Mouse (Mus musculus) liver, embryonic 11.5 days (tissue): ENCODE results near the gene Plpp4. TPM values are rescaled to one million over a fixed set of nuclear protein-coding genes. Genes with fewer than 3 reads are reported as not detected.

Experiments used
- ATAC-seq: fragments of 200-750 bp; cut with Nextera tagmentation; replicated peaks from 2 replicates; pipeline ENCODE4 v1.8.0; 2017; ENCODE audit warnings: moderate number of reproducible peaks, mild to moderate bottlenecking, moderate TSS enrichment, moderate library complexity; ENCODE audit not compliant: low FRiP score
- DNase-seq: peaks from one replicate; pipeline ENCODE4 v3.0.0-alpha.2; 2017; ENCODE audit warnings: low spot score
- H3K27ac ChIP-seq: fragments of 300-500 bp; sonication (generic); 2 replicates; pipeline ENCODE4 v1.5.1; 2014; ENCODE audit warnings: mild to moderate bottlenecking, low read depth, low read length, control low read depth
- H3K27me3 ChIP-seq: fragments of 300-500 bp; sonication (generic); replicated peaks from 2 replicates; pipeline ENCODE4 v1.6.1; 2014; ENCODE audit warnings: low read length, mixed read lengths; ENCODE audit not compliant: control insufficient read depth, insufficient read depth
- H3K36me3 ChIP-seq: fragments of 300-500 bp; sonication (generic); 2 replicates; pipeline ENCODE4 v1.6.1; 2014; ENCODE audit warnings: mild to moderate bottlenecking, low read length, moderate library complexity, mixed read lengths; ENCODE audit not compliant: control insufficient read depth, insufficient read depth
- H3K4me1 ChIP-seq: fragments of 300-500 bp; sonication (generic); replicated peaks from 2 replicates; pipeline ENCODE4 v1.6.1; 2014; ENCODE audit warnings: low read length, mixed read lengths; ENCODE audit not compliant: control insufficient read depth, insufficient read depth
- H3K4me2 ChIP-seq: fragments of 300-500 bp; sonication (generic); 2 replicates; pipeline ENCODE4 v1.6.1; 2014; ENCODE audit warnings: mild to moderate bottlenecking, control low read depth, moderate library complexity
- H3K4me3 ChIP-seq: fragments of 300-500 bp; sonication (generic); 2 replicates; pipeline ENCODE4 v1.5.1; 2014; ENCODE audit warnings: low read depth, low read length, control low read depth
- H3K9ac ChIP-seq: fragments of 300-500 bp; sonication (generic); 2 replicates; pipeline ENCODE4 v1.6.1; 2014; ENCODE audit warnings: low read depth, low read length, control low read depth
- H3K9me3 ChIP-seq: fragments of 300-500 bp; sonication (generic); 2 replicates; pipeline ENCODE4 v1.6.1; 2016; ENCODE audit warnings: low read length, inconsistent platforms, mixed read lengths; ENCODE audit not compliant: control insufficient read depth
- WGBS: fragments of 180-500 bp; shearing (Covaris S2); extraction: QIAGEN DNeasy Blood & Tissue Kit; methylation state at CpG from one replicate; pipeline ENCODE4 v1.1.7; 2014; 5-methylcytosine and 5-hydroxymethylcytosine counted together
- polyA plus RNA-seq: library from polyadenylated mRNA; unstranded; fragments of >200 nt; fragmentation: Nextera tagmentation; extraction: Ambion mirVana; gene quantifications from 2 replicates; pipeline ENCODE4 v1.2.1, GENCODE M21; 2014

Gene Plpp4
- polyA plus RNA-seq, 1 experiment from 2014 or later: 0.56 TPM

GRCm38 (mm10) chr7:129402695-129403364 lies 146.0 kb downstream of the Plpp4 start:
- DNase-seq: no peak
- H3K4me1 ChIP-seq: no peaks in the 10 kb centered on the region
- no peaks in the 10 kb centered on the region for H3K36me3 ChIP-seq
- WGBS: 83% methylated on average over 13 of the region's 13 CpGs
- H3K9ac ChIP-seq: no peak overlapping the region
- no peaks in the 10 kb centered on the region for H3K9me3 ChIP-seq
- no peak overlapping the region for H3K4me2 ChIP-seq
- no peaks in the 10 kb centered on the region for H3K27me3 ChIP-seq
- no peak overlapping the region for H3K27ac ChIP-seq
- ATAC-seq: no peak
- no peak overlapping the region for H3K4me3 ChIP-seq

GRCm38 (mm10) chr7:129406069-129406468 lies 149.2 kb downstream of the Plpp4 start:
- DNase-seq: no peak
- 59% methylated on average over 7 of the region's 7 CpGs for WGBS
- Histone ChIP-seq H3K9me3 (no peaks in the 10 kb centered on the region), H3K4me1 (no peaks in the 10 kb centered on the region), H3K27ac (no peak overlapping the region), H3K4me2 (no peak overlapping the region), H3K4me3 (no peak overlapping the region), H3K36me3 (no peaks in the 10 kb centered on the region), H3K9ac (no peak overlapping the region), H3K27me3 (no peaks in the 10 kb centered on the region)
- ATAC-seq: no peak

GRCm38 (mm10) chr7:129412695-129413094 lies 155.9 kb downstream of the Plpp4 start:
- no peak for ATAC-seq
- H3K4me3 ChIP-seq: no peak overlapping the region
- 47% methylated on average over 2 of the region's 2 CpGs for WGBS
- H3K4me1 ChIP-seq: no peaks in the 10 kb centered on the region
- H3K9me3 ChIP-seq: no peaks in the 10 kb centered on the region
- no peaks in the 10 kb centered on the region for H3K36me3 ChIP-seq
- no peak overlapping the region for H3K9ac ChIP-seq
- no peaks in the 10 kb centered on the region for H3K27me3 ChIP-seq
- no peak overlapping the region for H3K27ac ChIP-seq
- no peak overlapping the region for H3K4me2 ChIP-seq
- no peak for DNase-seq

- ATAC-seq: no peak
These were observed 158.3 kb downstream of the Plpp4 start for GRCm38 (mm10) chr7:129415179-129415578.

GRCm38 (mm10) chr7:129421181-129421580 lies 164.3 kb downstream of the Plpp4 start:
- no peak overlapping the region for H3K27ac ChIP-seq
- no peak for DNase-seq
- no peaks in the 10 kb centered on the region for H3K27me3 ChIP-seq
- no peaks in the 10 kb centered on the region for H3K4me1 ChIP-seq
- no peak overlapping the region for H3K4me3 ChIP-seq
- H3K4me2 ChIP-seq: no peak overlapping the region
- no peak for ATAC-seq
- no peak overlapping the region for H3K9ac ChIP-seq
- H3K36me3 ChIP-seq: no peaks in the 10 kb centered on the region
- 39% methylated on average over 1 of the region's 1 CpGs for WGBS
- H3K9me3 ChIP-seq: no peaks in the 10 kb centered on the region

More at GRCm38 (mm10) chr7:129415179-129415578, 158.3 kb downstream of the Plpp4 start:
- Histone ChIP-seq H3K4me3 (no peak overlapping the region), H3K4me1 (no peaks in the 10 kb centered on the region), H3K27ac (no peak overlapping the region), H3K27me3 (no peaks in the 10 kb centered on the region), H3K4me2 (no peak overlapping the region), H3K36me3 (no peaks in the 10 kb centered on the region), H3K9ac (no peak overlapping the region), H3K9me3 (no peaks in the 10 kb centered on the region)
- WGBS: 73% methylated on average over 4 of the region's 4 CpGs
- DNase-seq: no peak

GRCm38 (mm10) chr7:129425554-129425953 lies 168.7 kb downstream of the Plpp4 start:
- DNase-seq: no peak

GRCm38 (mm10) chr7:129428794-129429193 lies 172.0 kb downstream of the Plpp4 start:
- no peak overlapping the region for H3K4me3 ChIP-seq
- no peaks in the 10 kb centered on the region for H3K9me3 ChIP-seq
- no peaks in the 10 kb centered on the region for H3K36me3 ChIP-seq
- no peak for ATAC-seq
- no peak overlapping the region for H3K4me2 ChIP-seq
- H3K27me3 ChIP-seq: no peaks in the 10 kb centered on the region
- no peak overlapping the region for H3K27ac ChIP-seq
- no peak overlapping the region for H3K9ac ChIP-seq
- WGBS: 45% methylated on average over 4 of the region's 4 CpGs
- no peaks in the 10 kb centered on the region for H3K4me1 ChIP-seq
- DNase-seq: no peak

More at GRCm38 (mm10) chr7:129425554-129425953, 168.7 kb downstream of the Plpp4 start:
- WGBS: 25% methylated on average over 2 of the region's 2 CpGs
- Histone ChIP-seq H3K9me3 (no peaks in the 10 kb centered on the region), H3K27me3 (no peaks in the 10 kb centered on the region), H3K4me3 (no peak overlapping the region), H3K27ac (no peak overlapping the region), H3K9ac (no peak overlapping the region), H3K36me3 (no peaks in the 10 kb centered on the region), H3K4me2 (no peak overlapping the region), H3K4me1 (no peaks in the 10 kb centered on the region)
- ATAC-seq: no peak

GRCm38 (mm10) chr7:129429903-129430302 lies 173.1 kb downstream of the Plpp4 start:
- Histone ChIP-seq H3K9me3 (no peaks in the 10 kb centered on the region), H3K4me2 (no peak overlapping the region), H3K27ac (no peak overlapping the region), H3K36me3 (no peaks in the 10 kb centered on the region), H3K9ac (no peak overlapping the region), H3K4me3 (no peak overlapping the region), H3K27me3 (no peaks in the 10 kb centered on the region), H3K4me1 (no peaks in the 10 kb centered on the region)
- WGBS: 82% methylated on average over 3 of the region's 3 CpGs
- ATAC-seq (no peak), DNase-seq (no peak)
